Mouse (Mus musculus): ENCODE data around the gene Palb2.

GRCm38 (mm10) chr7:122125636-122126035 lies 7.1 kb downstream of the Palb2 start:
- TF ChIP-seq RCOR1 (conservative IDR thresholded peaks at IDR 0.05; ENCODE audit: low read depth, low read length) = no peak
- no peak for TF ChIP-seq CTCF (conservative IDR thresholded peaks at IDR 0.05 in 1 of 2, IDR thresholded peaks at IDR 0.05 in 1 of 2; ENCODE audit: low read depth in 2 of 2, low read length in 2 of 2)
- TF ChIP-seq ZC3H11A (IDR thresholded peaks at IDR 0.05; ENCODE audit: low read depth, low read length) = no peak
- TF ChIP-seq TCF12 (IDR thresholded peaks at IDR 0.05; ENCODE audit: low read depth, low read length) = no peak
- TF ChIP-seq MAX (IDR thresholded peaks at IDR 0.05; ENCODE audit: low read length) = no peak
- no peak for TF ChIP-seq KAT2A (IDR thresholded peaks at IDR 0.05; ENCODE audit: insufficient replicate concordance, low read length)
- no peak for TF ChIP-seq E2F4 (IDR thresholded peaks at IDR 0.05; ENCODE audit: insufficient replicate concordance, low read depth, low read length)
- TF ChIP-seq POLR2A (IDR thresholded peaks at IDR 0.05; ENCODE audit: low read depth, low read length) = no peak
- TF ChIP-seq NRF1 (IDR thresholded peaks at IDR 0.05; ENCODE audit: low read depth, low read length) = no peak
- no peak for TF ChIP-seq USF1 (IDR thresholded peaks at IDR 0.05; ENCODE audit: low read depth, low read length)
- TF ChIP-seq EP300 (IDR thresholded peaks at IDR 0.05; ENCODE audit: low read length) = no peak
- TF ChIP-seq RAD21 (IDR thresholded peaks at IDR 0.05; ENCODE audit: low read depth, low read length) = no peak
- TF ChIP-seq NELFE (IDR thresholded peaks at IDR 0.05; ENCODE audit: low read depth, low read length) = no peak
- no peak for TF ChIP-seq CHD2 (IDR thresholded peaks at IDR 0.05; ENCODE audit: low read length)

Measured in CH12.LX (cell line).